Mouse (Mus musculus) liver, embryonic 14.5 days (tissue): ENCODE data around the gene Rin2. TPM values are rescaled to one million over a fixed set of nuclear protein-coding genes. Genes with fewer than 3 reads are reported as not detected.

Experiments used
- ATAC-seq: fragments of 200-750 bp; cut with Nextera tagmentation; 2 replicates; pipeline ENCODE4 v1.8.0; 2017; ENCODE audit warnings: moderate number of reproducible peaks, mild to moderate bottlenecking, moderate library complexity; ENCODE audit not compliant: insufficient read depth
- DNase-seq, 3 experiments: peaks; one replicate each; pipeline ENCODE4 v3.0.0-alpha.2; 2012 to 2013; ENCODE audit warnings: low read depth in 3 of 3, low spot score in 3 of 3
- H3K27ac ChIP-seq: fragments of 300-500 bp; sonication (generic); 2 replicates; pipeline ENCODE4 v1.5.1; 2014; ENCODE audit warnings: moderate library complexity, mild to moderate bottlenecking, control low read depth, inconsistent platforms
- H3K27me3 ChIP-seq: fragments of 300-500 bp; sonication (generic); 2 replicates; pipeline ENCODE4 v1.6.1; 2014; ENCODE audit warnings: mild to moderate bottlenecking, low read length, moderate library complexity; ENCODE audit not compliant: control insufficient read depth, insufficient read depth
- H3K36me3 ChIP-seq: fragments of 300-500 bp; sonication (generic); replicated peaks from 2 replicates; pipeline ENCODE4 v1.6.1; 2014; ENCODE audit warnings: low read depth; ENCODE audit not compliant: control insufficient read depth, insufficient read depth
- H3K4me1 ChIP-seq, 2 experiments: fragments of 200-500 bp in 1 of 2; fragments of 300-500 bp in 1 of 2; sonication (generic) in 1 of 2; replicated peaks; 2 replicates each; pipeline ENCODE4 v1.6.1; 2012 to 2014; ENCODE audit warnings: antibody characterized with exemption in 1 of 2, inconsistent platforms in 1 of 2, low read length in 1 of 2; ENCODE audit not compliant: control insufficient read depth in 2 of 2, insufficient read depth in 2 of 2
- H3K4me2 ChIP-seq: fragments of 300-500 bp; sonication (generic); 2 replicates; pipeline ENCODE4 v1.6.1; 2014; ENCODE audit warnings: low read depth, mild to moderate bottlenecking, control low read depth, moderate library complexity
- H3K4me3 ChIP-seq, 2 experiments: fragments of 200-500 bp in 1 of 2; fragments of 300-500 bp in 1 of 2; sonication (generic) in 1 of 2; 2 replicates each; pipeline ENCODE4 v1.5.1; 2012 to 2014; ENCODE audit warnings: low read depth in 2 of 2, low read length in 2 of 2, mild to moderate bottlenecking in 2 of 2, control low read depth in 1 of 2, inconsistent platforms in 1 of 2, moderate library complexity in 1 of 2; ENCODE audit not compliant: insufficient read depth in 1 of 2
- H3K9ac ChIP-seq: fragments of 300-500 bp; sonication (generic); replicated peaks from 2 replicates; pipeline ENCODE4 v1.6.1; 2014; ENCODE audit warnings: mild to moderate bottlenecking, control low read depth, moderate library complexity
- H3K9me3 ChIP-seq: fragments of 300-500 bp; sonication (generic); 2 replicates; pipeline ENCODE4 v1.6.1; 2016; ENCODE audit warnings: low read length, mixed read lengths; ENCODE audit not compliant: control insufficient read depth
- CTCF ChIP-seq: IDR thresholded peaks from 2 replicates; pipeline ENCODE4 v1.5.1; 2016; ENCODE audit warnings: antibody characterized with exemption, low read depth, control low read depth
- EP300 ChIP-seq: IDR thresholded peaks from 2 replicates; pipeline ENCODE4 v1.6.1; 2016; ENCODE audit warnings: antibody characterized with exemption, low read depth
- WGBS: fragments of 180-500 bp; shearing (Covaris S2); extraction: QIAGEN DNeasy Blood & Tissue Kit; methylation state at CpG from one replicate; pipeline ENCODE4 v1.1.7; 2014; ENCODE audit not compliant: insufficient replicate concordance; 5-methylcytosine and 5-hydroxymethylcytosine counted together
- polyA plus RNA-seq, 2 experiments: library from polyadenylated mRNA; depleted of rRNA in 1 of 2; stranded (reverse) in 1 of 2; unstranded in 1 of 2; fragments of >200 nt; fragmentation: Nextera tagmentation in 1 of 2; extraction: Ambion mirVana in 1 of 2; gene quantifications; 2 replicates each; pipeline versions ENCODE4 v1.2.1 to v1.2.3; 2012 to 2014

Gene Rin2
- polyA plus RNA-seq, 2 experiments, result 1.1 to 1.7 TPM

DNA sequence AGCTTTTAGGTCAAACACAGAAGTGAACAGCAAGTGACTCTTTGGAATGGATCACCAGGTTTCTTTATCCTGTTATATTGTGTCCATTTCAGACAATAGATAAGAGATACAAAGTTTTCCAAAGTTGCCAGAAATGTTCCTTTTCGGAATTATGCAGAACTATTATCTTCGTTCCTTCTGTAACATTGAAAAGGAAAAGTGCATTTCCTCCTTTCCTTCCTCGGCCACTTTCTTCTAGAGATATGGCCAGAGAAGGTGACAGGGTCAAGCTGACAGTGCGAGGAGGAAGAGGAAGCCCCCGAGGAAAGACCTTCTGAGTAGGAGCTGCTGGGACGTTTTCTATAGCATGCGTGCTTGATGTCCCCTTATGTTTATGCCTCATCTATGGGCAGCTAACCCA is 29.7 kb downstream of the Rin2 start:
- WGBS, result 27% methylated on average over 7 of the region's 7 CpGs
- no peak for ATAC-seq

DNA sequence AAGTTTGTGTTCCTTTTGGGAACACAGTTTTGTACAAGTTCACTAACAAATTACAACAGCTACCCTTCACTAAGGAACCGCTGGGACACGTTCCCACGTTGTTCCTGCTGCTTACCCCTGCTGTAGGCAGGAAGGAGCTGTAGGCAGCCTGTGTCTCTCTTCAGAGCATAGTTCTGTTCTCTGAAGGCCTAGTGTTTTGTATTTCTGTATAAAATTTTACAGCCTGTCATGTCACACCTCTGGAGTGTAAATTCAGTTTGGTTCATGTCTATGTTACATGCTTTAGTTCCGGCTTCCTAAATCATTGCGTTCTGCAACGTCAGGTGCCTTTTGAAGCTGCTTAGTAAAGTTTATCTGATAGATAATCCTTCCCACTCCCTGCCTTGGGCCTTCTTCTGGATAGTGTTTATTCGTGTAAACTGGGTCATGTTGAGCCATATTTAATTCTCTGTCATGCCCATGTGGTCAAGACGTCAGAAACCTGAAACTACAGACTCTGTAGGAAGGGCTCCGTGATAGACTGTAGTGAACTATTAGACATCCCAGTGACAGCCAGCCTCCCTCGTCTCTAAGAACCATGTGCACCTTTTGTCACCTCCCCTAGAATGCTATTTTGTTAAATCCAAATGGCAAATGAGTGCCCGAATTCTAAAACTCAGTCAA is 34.8 kb downstream of the Rin2 start:
- H3K9me3 ChIP-seq, result no peaks in the 10 kb centered on the region
- H3K36me3 ChIP-seq, result no peaks in the 10 kb centered on the region
- 56% methylated on average over 11 of the region's 11 CpGs for WGBS
- H3K27me3 ChIP-seq, result no peaks in the 10 kb centered on the region
- H3K4me3 ChIP-seq, result no peak overlapping the region
- DNase-seq, result no peak
- ATAC-seq, result no peak
- no peaks in the 10 kb centered on the region; a peak in 1 of 4 replicates for H3K4me1 ChIP-seq
- H3K4me2 ChIP-seq, result no peak overlapping the region
- no peak for TF ChIP-seq CTCF
- no peak for TF ChIP-seq EP300
- no peak overlapping the region for H3K27ac ChIP-seq
- no peak overlapping the region for H3K9ac ChIP-seq

More for the DNA sequence above, 29.7 kb downstream of the Rin2 start:
- Histone ChIP-seq H3K27me3 (no peaks in the 10 kb centered on the region), H3K4me3 (no peak overlapping the region), H3K27ac (no peak overlapping the region), H3K9me3 (no peaks in the 10 kb centered on the region), H3K4me1 (no peaks in the 10 kb centered on the region; a peak in 1 of 4 replicates), H3K36me3 (no peaks in the 10 kb centered on the region), H3K9ac (no peak overlapping the region), H3K4me2 (no peak overlapping the region)
- no peak for DNase-seq
- TF ChIP-seq EP300, result no peak
- no peak for TF ChIP-seq CTCF

DNA sequence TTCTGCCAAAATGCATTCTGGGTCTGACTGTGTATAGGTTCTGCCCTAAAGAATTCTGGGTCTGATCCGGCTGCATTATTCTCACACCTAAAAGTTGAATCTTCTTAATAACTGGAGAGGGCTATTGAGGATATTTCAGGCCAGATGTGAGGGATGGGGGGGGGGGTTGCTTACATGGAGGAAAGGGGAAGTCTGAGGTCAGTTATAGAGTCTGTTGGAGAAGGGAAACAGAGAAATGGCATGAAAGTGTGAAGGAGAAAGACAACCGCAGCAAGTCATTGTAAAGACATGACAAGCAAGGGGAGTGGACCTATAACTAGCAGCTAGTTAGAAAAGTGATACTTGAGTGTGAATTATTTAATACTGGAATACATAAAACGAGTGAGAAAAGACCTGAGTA is 36.5 kb downstream of the Rin2 start:
- H3K27ac ChIP-seq, result no peak overlapping the region
- no peaks in the 10 kb centered on the region for H3K27me3 ChIP-seq
- H3K9me3 ChIP-seq, result no peaks in the 10 kb centered on the region
- no peak overlapping the region for H3K9ac ChIP-seq
- no peaks in the 10 kb centered on the region for H3K36me3 ChIP-seq
- 26% methylated on average over 3 of the region's 3 CpGs for WGBS
- TF ChIP-seq EP300 (no peak), CTCF (no peak)
- ATAC-seq (no peak), DNase-seq (no peak)
- H3K4me2 ChIP-seq, result no peak overlapping the region
- H3K4me1 ChIP-seq, result no peaks in the 10 kb centered on the region
- no peak overlapping the region for H3K4me3 ChIP-seq

DNA sequence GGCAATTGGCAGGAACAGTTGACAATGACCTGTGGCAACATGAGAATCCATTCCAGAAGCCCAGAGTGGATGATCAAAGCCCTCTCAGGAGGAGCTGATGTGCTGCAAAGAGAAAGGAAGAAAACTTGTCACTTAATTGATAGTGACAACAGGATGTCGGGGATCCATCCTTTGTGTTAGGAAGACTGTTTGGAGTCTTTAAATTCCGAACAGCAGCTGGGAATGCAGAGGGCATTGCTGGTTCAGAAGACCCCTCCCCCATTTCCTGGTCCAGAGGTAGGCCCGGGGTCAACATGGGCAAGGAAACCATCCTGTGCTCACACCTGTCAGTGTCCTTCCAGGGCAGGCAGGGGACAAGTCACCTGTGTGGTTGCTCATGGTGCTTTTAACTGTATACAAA is 37.0 kb downstream of the Rin2 start:
- Histone ChIP-seq H3K4me3 (no peak overlapping the region), H3K9me3 (no peaks in the 10 kb centered on the region), H3K36me3 (no peaks in the 10 kb centered on the region), H3K4me2 (no peak overlapping the region), H3K27ac (no peak overlapping the region), H3K4me1 (no peaks in the 10 kb centered on the region), H3K9ac (no peak overlapping the region), H3K27me3 (no peaks in the 10 kb centered on the region)
- no peak for ATAC-seq
- TF ChIP-seq EP300, result no peak
- no peak for TF ChIP-seq CTCF
- DNase-seq, result no peak
- 38% methylated on average over 3 of the region's 3 CpGs for WGBS

DNA sequence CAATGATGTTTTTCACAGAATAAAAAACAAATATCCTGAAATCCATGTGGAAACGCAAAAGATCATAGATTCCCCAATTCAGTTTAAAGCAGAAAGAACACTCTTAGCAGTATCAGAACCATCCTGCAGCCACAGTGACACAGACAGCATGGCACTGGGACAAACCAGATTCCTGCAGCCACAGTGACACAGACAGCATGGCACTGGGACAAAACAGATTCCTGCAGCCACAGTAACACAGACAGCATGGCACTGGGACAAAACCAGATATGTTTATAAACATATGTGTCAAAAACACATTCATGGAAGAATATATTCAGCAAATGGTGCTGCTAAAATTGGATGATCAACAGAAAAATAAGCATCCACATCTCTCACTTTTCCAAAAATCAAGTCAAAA is 42.5 kb downstream of the Rin2 start:
- no peak overlapping the region for H3K27ac ChIP-seq
- no peaks in the 10 kb centered on the region for H3K27me3 ChIP-seq
- no peaks in the 10 kb centered on the region for H3K9me3 ChIP-seq
- no peaks in the 10 kb centered on the region for H3K4me1 ChIP-seq
- H3K4me2 ChIP-seq, result no peak overlapping the region
- no peak for DNase-seq
- H3K36me3 ChIP-seq, result no peaks in the 10 kb centered on the region
- WGBS, result 68% methylated on average over 1 of the region's 1 CpGs
- TF ChIP-seq CTCF (no peak), EP300 (no peak)
- ATAC-seq, result no peak
- no peak overlapping the region for H3K4me3 ChIP-seq
- H3K9ac ChIP-seq, result no peak overlapping the region
